Mouse (Mus musculus) G1E (cell line): ENCODE measurements around the gene Slc25a26. TPM values are rescaled to one million over a fixed set of nuclear protein-coding genes. Genes with fewer than 3 reads are reported as not detected.
A peak's percentile ranks its signal among the peaks of the same experiment; 100 is the strongest.

Experiments
- ATAC-seq: 2 replicates; pipeline ENCODE4 v1.8.0; 2016; ENCODE audit warnings: mild to moderate bottlenecking; ENCODE audit not compliant: insufficient number of reproducible peaks, poor library complexity, low FRiP score, severe bottlenecking; ENCODE audit errors: extremely low read depth
- DNase-seq: peaks from one replicate; pipeline ENCODE4 v3.0.0; 2012; ENCODE audit warnings: low spot score
- H3K27me3 ChIP-seq: 2 replicates; pipeline ENCODE4 v1.6.1; 2012; ENCODE audit warnings: mild to moderate bottlenecking, low read length, inconsistent platforms; ENCODE audit not compliant: insufficient read depth
- H3K36me3 ChIP-seq: replicated peaks from 2 replicates; pipeline ENCODE3; 2012; ENCODE audit warnings: mild to moderate bottlenecking, inconsistent platforms
- H3K4me1 ChIP-seq: 2 replicates; pipeline ENCODE4 v1.6.1; 2012; ENCODE audit warnings: low read depth, low read length, inconsistent platforms, mixed read lengths; ENCODE audit not compliant: insufficient read depth
- H3K4me3 ChIP-seq: 2 replicates; pipeline ENCODE4 v1.5.1; 2012; ENCODE audit warnings: low read depth, mild to moderate bottlenecking, inconsistent platforms, low read length, moderate library complexity, mixed read lengths
- H3K9me3 ChIP-seq: replicated peaks from 2 replicates; pipeline ENCODE4 v1.6.1; 2012; ENCODE audit warnings: inconsistent platforms
- CTCF ChIP-seq: IDR thresholded peaks from 2 replicates; pipeline ENCODE4 v1.5.1; 2012; ENCODE audit warnings: low read depth, low read length, inconsistent platforms, mixed read lengths
- GATA1 ChIP-seq: IDR thresholded peaks from 2 replicates; pipeline ENCODE4 v1.6.1; 2012; ENCODE audit warnings: borderline replicate concordance, low read length, inconsistent platforms, mixed read lengths
- GATA2 ChIP-seq: IDR thresholded peaks from 2 replicates; pipeline ENCODE4 v1.6.1; 2012; ENCODE audit warnings: low read depth, low read length, inconsistent platforms, borderline replicate concordance
- POLR2AphosphoS5 ChIP-seq: IDR thresholded peaks from 2 replicates; pipeline ENCODE4 v1.6.1; 2012; ENCODE audit warnings: low read depth, low read length, inconsistent platforms; ENCODE audit not compliant: insufficient replicate concordance
- TAL1 ChIP-seq: conservative IDR thresholded peaks from 2 replicates; pipeline ENCODE4 v1.6.1; 2012; ENCODE audit warnings: low read depth, low read length, inconsistent platforms, mixed read lengths
- polyA plus RNA-seq: library from polyadenylated mRNA; stranded (reverse); fragments of >175 nt; gene quantifications from 2 replicates; pipeline ENCODE4 v1.2.3, GENCODE M21; 2012
- total RNA-seq, 2 experiments: library from RNA; stranded (forward) in 1 of 2; stranded (reverse) in 1 of 2; fragments of 200-1000 nt in 1 of 2; fragments of >200 nt in 1 of 2; fragmentation: Nextera tagmentation in 1 of 2; gene quantifications; 2 replicates each; pipeline ENCODE4 v1.2.3; 2014 to 2017

Gene Slc25a26
- total and polyA plus RNA-seq, 3 experiments: 3.3 to 11.8 (median 7.0) TPM

DNA sequence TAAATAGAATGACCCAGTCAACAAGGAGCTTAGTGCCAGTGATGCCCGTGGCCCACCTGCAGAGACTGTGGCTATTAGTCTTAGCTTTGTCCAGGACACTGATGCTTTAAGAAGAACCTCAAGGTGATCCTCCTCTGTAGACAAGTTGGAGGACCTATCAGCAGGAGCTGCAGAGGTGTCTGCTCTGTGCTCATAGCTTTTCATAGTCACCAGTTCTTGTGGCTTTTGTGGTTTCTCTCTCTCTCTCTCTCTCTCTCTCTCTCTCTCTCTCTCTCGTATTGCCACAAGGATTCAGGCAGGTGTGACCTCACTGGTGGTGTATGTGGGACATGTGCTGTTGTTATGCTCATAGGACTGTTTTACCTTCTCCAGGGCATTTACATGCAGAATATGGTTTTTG, 8.7 kb downstream of the Slc25a26 start:
- peak; percentile 73 for ATAC-seq

DNA sequence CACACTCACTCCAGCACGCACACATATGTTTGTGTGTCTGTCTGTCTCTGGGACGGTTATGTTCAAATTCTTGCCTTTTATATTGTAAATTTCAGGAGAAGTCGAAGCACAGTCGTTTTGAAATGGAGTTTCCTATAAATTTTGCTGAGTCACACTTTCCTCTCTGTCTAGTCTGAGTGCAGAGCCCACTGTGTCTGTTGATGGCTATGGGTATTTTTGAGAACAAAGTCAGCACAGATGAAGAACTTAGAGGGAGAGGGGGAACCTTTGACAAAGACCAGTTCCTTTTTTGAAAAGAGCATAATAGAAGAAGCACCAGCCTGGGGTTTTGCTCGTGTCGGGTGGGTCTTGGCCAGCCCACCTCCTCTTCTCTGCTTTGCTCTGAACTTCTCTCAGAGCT, 9.1 kb downstream of the Slc25a26 start:
- peak; percentile 47 for ATAC-seq

More for the DNA sequence above, 8.7 kb downstream of the Slc25a26 start:
- Histone ChIP-seq H3K4me1 (peaks cover 37% of the 10 kb centered on the region), H3K9me3 (no peaks in the 10 kb centered on the region), H3K27me3 (no peaks in the 10 kb centered on the region), H3K4me3 (no peak overlapping the region; the same call in 1 of the 2 replicates), H3K36me3 (peaks cover 61% of the 10 kb centered on the region)
- TF ChIP-seq GATA1: no peak
- no peak for TF ChIP-seq GATA2
- TF ChIP-seq POLR2AphosphoS5: no peak
- no peak for TF ChIP-seq CTCF
- DNase-seq: peak; percentile 40

GRCm38 (mm10) chr6:94518171-94518570, 18.0 kb downstream of the Slc25a26 start:
- Histone ChIP-seq H3K27me3 (no peaks in the 10 kb centered on the region), H3K4me1 (no peaks in the 10 kb centered on the region), H3K4me3 (no peak overlapping the region), H3K36me3 (peaks cover 74% of the 10 kb centered on the region), H3K9me3 (no peaks in the 10 kb centered on the region)
- TF ChIP-seq POLR2AphosphoS5 (no peak), GATA1 (no peak), GATA2 (no peak), TAL1 (no peak), CTCF (no peak)
- DNase-seq: no peak
- no peak for ATAC-seq

More for the DNA sequence above, 9.1 kb downstream of the Slc25a26 start:
- no peak for TF ChIP-seq POLR2AphosphoS5
- TF ChIP-seq TAL1: no peak
- TF ChIP-seq GATA2: no peak
- TF ChIP-seq GATA1: no peak
- no peak for TF ChIP-seq CTCF
- Histone ChIP-seq H3K4me3 (no peak overlapping the region; the same call in 1 of the 2 replicates), H3K4me1 (peaks cover 37% of the 10 kb centered on the region), H3K9me3 (no peaks in the 10 kb centered on the region), H3K36me3 (peaks cover 63% of the 10 kb centered on the region), H3K27me3 (no peaks in the 10 kb centered on the region)
- peak; percentile 30 for DNase-seq

DNA sequence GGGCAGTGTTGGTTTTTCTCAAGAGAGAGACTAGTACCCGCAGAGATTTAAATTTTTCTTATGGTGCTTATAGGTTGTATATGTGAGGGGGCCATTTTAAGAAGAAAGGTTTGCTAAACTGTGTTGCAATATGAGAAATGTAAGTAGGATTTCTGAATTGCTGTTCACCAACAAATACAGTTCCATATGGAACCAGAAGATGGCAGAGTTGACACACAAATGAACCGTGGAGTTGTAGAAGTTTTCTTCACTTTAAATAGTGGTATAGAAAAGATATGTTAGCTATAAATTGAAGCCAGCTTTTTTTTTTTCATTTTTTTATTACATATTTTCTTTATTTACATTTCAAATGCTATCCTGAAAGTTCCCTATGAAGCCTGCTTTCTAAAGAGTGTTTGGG, 24.2 kb downstream of the Slc25a26 start:
- TF ChIP-seq POLR2AphosphoS5 (no peak), TAL1 (no peak), CTCF (no peak), GATA2 (no peak), GATA1 (no peak)
- Histone ChIP-seq H3K27me3 (no peaks in the 10 kb centered on the region), H3K36me3 (peaks cover 56% of the 10 kb centered on the region), H3K4me1 (no peaks in the 10 kb centered on the region), H3K4me3 (no peak overlapping the region), H3K9me3 (no peaks in the 10 kb centered on the region)
- ATAC-seq: no peak; the same call in 1 of the 2 replicates
- DNase-seq: peak; percentile 11

GRCm38 (mm10) chr6:94530756-94531155, 30.6 kb downstream of the Slc25a26 start:
- Histone ChIP-seq H3K4me1 (no peaks in the 10 kb centered on the region), H3K4me3 (no peak overlapping the region), H3K9me3 (no peaks in the 10 kb centered on the region), H3K36me3 (peaks cover 49% of the 10 kb centered on the region), H3K27me3 (no peaks in the 10 kb centered on the region)
- no peak for DNase-seq
- TF ChIP-seq GATA1 (no peak), GATA2 (no peak), POLR2AphosphoS5 (no peak), CTCF (no peak), TAL1 (no peak)
- no peak for ATAC-seq

- Histone ChIP-seq H3K27me3 (no peaks in the 10 kb centered on the region), H3K4me3 (no peak overlapping the region), H3K36me3 (peaks cover 55% of the 10 kb centered on the region), H3K4me1 (no peaks in the 10 kb centered on the region), H3K9me3 (no peaks in the 10 kb centered on the region)
- TF ChIP-seq TAL1: no peak
- no peak for TF ChIP-seq CTCF
- no peak for TF ChIP-seq GATA1
- no peak for TF ChIP-seq GATA2
- TF ChIP-seq POLR2AphosphoS5: no peak
- ATAC-seq (no peak), DNase-seq (no peak)
These were observed 32.0 kb downstream of the Slc25a26 start for GRCm38 (mm10) chr6:94532086-94532485.
